Mouse (Mus musculus) liver, adult 2 months (tissue): ENCODE data around the gene Nck2.

Experiments
- CTCF ChIP-seq: fragments of 200-500 bp; IDR thresholded peaks from 2 replicates; pipeline ENCODE4 v1.5.1; 2011; ENCODE audit warnings: low read depth, low read length, control low read depth
- POLR2A ChIP-seq: fragments of 200-500 bp; IDR thresholded peaks from 2 replicates; pipeline ENCODE4 v1.6.1; 2011; ENCODE audit warnings: low read length, control low read depth; ENCODE audit not compliant: insufficient read depth; ENCODE audit errors: extremely low read depth

- TF ChIP-seq POLR2A: no peak
- no peak for TF ChIP-seq CTCF
Measured at GRCm38 (mm10) chr1:43462666-43463065, 18.3 kb downstream of the Nck2 start.
